Mouse (Mus musculus): ENCODE measurements around the gene C030005K15Rik. TPM values are rescaled to one million over a fixed set of nuclear protein-coding genes. Genes with fewer than 3 reads are reported as not detected.

C030005K15Rik gene
- polyA plus RNA-seq (2017; shearing (Covaris generic)), result under 1 TPM in 1 of 2 experiments, not detected in 1; 0.49 TPM

DNA sequence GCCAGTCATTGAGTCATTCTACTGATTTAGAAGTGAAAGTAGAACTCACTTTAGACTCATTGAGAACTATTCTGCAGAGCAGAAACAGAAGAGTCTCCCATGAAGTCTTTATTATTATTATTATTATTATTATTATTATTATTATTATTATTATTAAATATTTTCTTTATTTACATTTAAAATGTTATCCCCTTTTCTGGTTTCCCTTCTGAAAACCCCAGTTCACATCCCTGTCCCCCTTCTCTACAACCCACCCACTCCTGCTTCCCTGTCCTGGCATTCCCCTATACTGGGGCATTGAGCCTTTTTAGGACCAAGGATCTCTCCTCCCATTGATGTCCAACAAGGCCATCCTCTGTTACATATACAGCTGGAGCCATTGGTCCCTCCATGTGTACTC, at the start of gene C030005K15Rik:
Gene C030005K15Rik (minus strand): TSS at position 101 of the 400 bp plus-strand sequence.

DNA sequence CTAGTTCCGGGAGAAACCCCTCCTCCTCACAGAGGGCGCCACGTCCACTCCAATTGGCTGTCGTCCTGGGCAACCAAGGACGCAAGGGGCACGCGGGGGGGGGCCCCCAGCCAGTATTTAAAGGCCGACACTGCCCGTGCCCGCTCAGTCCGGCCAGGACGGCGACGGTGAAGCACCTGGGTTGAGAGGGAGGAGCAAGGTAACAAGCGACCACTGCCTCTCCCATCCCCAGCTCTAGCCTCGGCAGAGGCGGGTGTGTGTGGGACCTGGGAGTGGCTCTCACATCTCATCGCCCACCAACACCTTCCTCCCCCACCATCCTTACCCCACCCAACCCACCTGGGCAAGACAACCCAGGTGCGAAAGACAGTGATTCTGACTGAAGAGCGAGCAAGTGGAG, 33.6 kb downstream of the C030005K15Rik start, which contains the start of gene Ccer1:
Gene Ccer1 (plus strand): TSS at position 147 of the 400 bp plus-strand sequence.

Other genes starting within 250 kb of the C030005K15Rik start
- under 1 TPM in 1 of 2 experiments, not detected in 1; 0.39 TPM for gene Dcn, start 247.1 kb downstream of the C030005K15Rik start, polyA plus RNA-seq (2017; shearing (Covaris generic))
- under 1 TPM in 1 of 2 experiments, not detected in 1; 0.27 TPM for gene Lum, start 161.6 kb downstream of the C030005K15Rik start, polyA plus RNA-seq (2017; shearing (Covaris generic))
- gene Kera, start 119.9 kb downstream of the C030005K15Rik start, polyA plus RNA-seq (2017; shearing (Covaris generic)), result not detected
- not detected for gene Epyc, start 82.7 kb downstream of the C030005K15Rik start, polyA plus RNA-seq (2017; shearing (Covaris generic))
- under 1 TPM in 1 of 2 experiments, not detected in 1; 0.65 TPM for gene Ccer1, start 33.7 kb downstream of the C030005K15Rik start, polyA plus RNA-seq (2017; shearing (Covaris generic))